Mouse (Mus musculus): ENCODE data around the gene Zbp1.

GRCm38 (mm10) chr2:173217763-173218258 is 912 bp downstream of the Zbp1 start:
- TF ChIP-seq CTCF (IDR thresholded peaks at IDR 0.05; ENCODE audit: low read depth, low read length), result no peak
- TF ChIP-seq POLR2A (IDR thresholded peaks at IDR 0.05; ENCODE audit: borderline replicate concordance, low read depth, low read length), result no peak

All from bone marrow macrophage, adult 2 months (primary cell).